Mouse (Mus musculus) lung, postnatal 0 days (tissue): ENCODE data around the gene Snapc2.

Source experiments
- CTCF ChIP-seq: IDR thresholded peaks from 2 replicates; pipeline ENCODE4 v1.5.1; 2016; ENCODE audit warnings: antibody characterized with exemption, mild to moderate bottlenecking
- EP300 ChIP-seq: IDR thresholded peaks from 2 replicates; pipeline ENCODE4 v1.6.1; 2016; ENCODE audit warnings: antibody characterized with exemption, mild to moderate bottlenecking, control low read depth

- TF ChIP-seq CTCF = no peak
- TF ChIP-seq EP300 = no peak
Measured at GRCm38 (mm10) chr8:4216791-4217621, 35.9 kb upstream of the Snapc2 start, which contains the start of gene Prr36.
